Mouse (Mus musculus) MEL (cell line): ENCODE results near the gene Cep63. TPM values are rescaled to one million over a fixed set of nuclear protein-coding genes. Genes with fewer than 3 reads are reported as not detected.

Experiments used
- DNase-seq: peaks from one replicate; pipeline ENCODE4 v3.0.0; 2011; ENCODE audit warnings: low read depth, low spot score
- H3K27ac ChIP-seq: 2 replicates; pipeline ENCODE4 v1.5.1; 2012; ENCODE audit warnings: low read depth, mild to moderate bottlenecking, control low read depth, low read length, moderate library complexity; ENCODE audit not compliant: control insufficient read depth
- H3K27me3 ChIP-seq, 2 experiments: fragments of 150-350 bp in 1 of 2; sonication (generic) in 1 of 2; 2 replicates each; pipeline ENCODE4 v1.6.1; 2012; ENCODE audit warnings: low read length in 2 of 2, mild to moderate bottlenecking in 2 of 2, improper control_type of control experiment in 1 of 2, moderate library complexity in 1 of 2; ENCODE audit not compliant: insufficient read depth in 2 of 2, control insufficient read depth in 1 of 2
- H3K36me3 ChIP-seq, 2 experiments: 2 replicates each; pipeline ENCODE4 v1.6.1; 2012 to 2014; ENCODE audit warnings: low read length in 2 of 2, improper control_type of control experiment in 1 of 2, inconsistent platforms in 1 of 2, mild to moderate bottlenecking in 1 of 2; ENCODE audit not compliant: insufficient read depth in 2 of 2, control insufficient read depth in 1 of 2
- H3K4me1 ChIP-seq, 2 experiments: fragments of 150-350 bp in 1 of 2; sonication (generic) in 1 of 2; 2 replicates each; pipeline ENCODE4 v1.6.1; 2012; ENCODE audit warnings: low read length in 2 of 2, improper control_type of control experiment in 1 of 2, mild to moderate bottlenecking in 1 of 2; ENCODE audit not compliant: insufficient read depth in 2 of 2, control insufficient read depth in 1 of 2
- H3K4me3 ChIP-seq, 2 experiments: fragments of 150-350 bp in 1 of 2; sonication (generic) in 1 of 2; 2 replicates each; pipeline ENCODE4 v1.5.1; 2012; ENCODE audit warnings: low read depth in 2 of 2, low read length in 2 of 2, mild to moderate bottlenecking in 2 of 2, moderate library complexity in 2 of 2, control low read depth in 1 of 2, improper control_type of control experiment in 1 of 2; ENCODE audit not compliant: control insufficient read depth in 1 of 2, insufficient read depth in 1 of 2
- H3K79me2 ChIP-seq: 2 replicates; pipeline ENCODE4 v1.6.1; 2012; ENCODE audit warnings: mild to moderate bottlenecking, low read length, moderate library complexity; ENCODE audit not compliant: control insufficient read depth, poor library complexity, insufficient read depth
- H3K9ac ChIP-seq: 2 replicates; pipeline ENCODE4 v1.6.1; 2012; ENCODE audit warnings: low read depth, mild to moderate bottlenecking, control low read depth, low read length, moderate library complexity; ENCODE audit not compliant: control insufficient read depth, poor library complexity, severe bottlenecking
- H3K9me3 ChIP-seq: fragments of 150-350 bp; sonication (generic); replicated peaks from 2 replicates; pipeline ENCODE4 v1.6.1; 2012; ENCODE audit warnings: mild to moderate bottlenecking, low read length, improper control_type of control experiment, moderate library complexity; ENCODE audit not compliant: insufficient read depth
- BHLHE40 ChIP-seq: IDR thresholded peaks from 2 replicates; pipeline ENCODE4 v1.6.1; 2012; ENCODE audit warnings: low read depth, mild to moderate bottlenecking, inconsistent platforms, low read length, improper control_type of control experiment, borderline replicate concordance
- CHD1 ChIP-seq: IDR thresholded peaks from 2 replicates; pipeline ENCODE4 v1.6.1; 2012; ENCODE audit warnings: low read depth, mild to moderate bottlenecking, inconsistent platforms, low read length, improper control_type of control experiment
- ELF1 ChIP-seq: IDR thresholded peaks from 2 replicates; pipeline ENCODE4 v1.6.1; 2014; ENCODE audit warnings: low read depth, mild to moderate bottlenecking, inconsistent platforms, low read length, improper control_type of control experiment, moderate library complexity
- GABPA ChIP-seq: IDR thresholded peaks from 2 replicates; pipeline ENCODE4 v1.6.1; 2012; ENCODE audit warnings: low read depth, mild to moderate bottlenecking, inconsistent platforms, low read length, improper control_type of control experiment, moderate library complexity
- GATA1 ChIP-seq: IDR thresholded peaks from 2 replicates; pipeline ENCODE4 v1.6.1; 2011; ENCODE audit warnings: low read depth, low read length, improper control_type of control experiment
- HCFC1 ChIP-seq: IDR thresholded peaks from 2 replicates; pipeline ENCODE4 v1.6.1; 2012; ENCODE audit warnings: low read depth, mild to moderate bottlenecking, inconsistent platforms, low read length, improper control_type of control experiment, moderate library complexity
- MAX ChIP-seq: IDR thresholded peaks from 2 replicates; pipeline ENCODE4 v1.6.1; 2011; ENCODE audit warnings: low read length, improper control_type of control experiment
- MAZ ChIP-seq: IDR thresholded peaks from 2 replicates; pipeline ENCODE4 v1.6.1; 2012; ENCODE audit warnings: low read depth, mild to moderate bottlenecking, inconsistent platforms, low read length, improper control_type of control experiment
- MYC ChIP-seq: IDR thresholded peaks from 2 replicates; pipeline ENCODE4 v1.6.1; 2011; ENCODE audit warnings: low read depth, mild to moderate bottlenecking, low read length, improper control_type of control experiment, moderate library complexity
- NELFE ChIP-seq: IDR thresholded peaks from 2 replicates; pipeline ENCODE4 v1.6.1; 2011; ENCODE audit warnings: low read depth, low read length, improper control_type of control experiment
- NRF1 ChIP-seq: IDR thresholded peaks from 2 replicates; pipeline ENCODE4 v1.6.1; 2014; ENCODE audit warnings: low read depth, mild to moderate bottlenecking, inconsistent platforms, low read length, improper control_type of control experiment, moderate library complexity; ENCODE audit not compliant: poor library complexity, insufficient read depth, severe bottlenecking
- POLR2A ChIP-seq, 2 experiments: IDR thresholded peaks; 2 replicates each; pipeline ENCODE4 v1.6.1; 2011 to 2012; ENCODE audit warnings: low read length in 2 of 2, mild to moderate bottlenecking in 2 of 2, control low read depth in 1 of 2, improper control_type of control experiment in 1 of 2, low read depth in 1 of 2, moderate library complexity in 1 of 2; ENCODE audit not compliant: control insufficient read depth in 1 of 2, insufficient read depth in 1 of 2, poor library complexity in 1 of 2
- SIN3A ChIP-seq: IDR thresholded peaks from 2 replicates; pipeline ENCODE4 v1.6.1; 2012; ENCODE audit warnings: low read length, improper control_type of control experiment, inconsistent platforms
- TAL1 ChIP-seq: IDR thresholded peaks from 2 replicates; pipeline ENCODE4 v1.6.1; 2012; ENCODE audit warnings: mild to moderate bottlenecking, inconsistent platforms, low read length, moderate library complexity, mixed read lengths
- TBP ChIP-seq: IDR thresholded peaks from 2 replicates; pipeline ENCODE4 v1.8.0; 2011; ENCODE audit warnings: low read depth, low read length, improper control_type of control experiment
- TCF12 ChIP-seq: IDR thresholded peaks from 2 replicates; pipeline ENCODE4 v1.6.1; 2014; ENCODE audit warnings: low read depth, mild to moderate bottlenecking, inconsistent platforms, low read length, improper control_type of control experiment, moderate library complexity
- UBTF ChIP-seq: IDR thresholded peaks from 2 replicates; pipeline ENCODE4 v1.6.1; 2012; ENCODE audit warnings: low read depth, mild to moderate bottlenecking, inconsistent platforms, low read length, improper control_type of control experiment, moderate library complexity, borderline replicate concordance; ENCODE audit not compliant: insufficient read depth
- USF2 ChIP-seq, 2 experiments: IDR thresholded peaks; 2 replicates each; pipeline ENCODE4 v1.6.1; 2011 to 2012; ENCODE audit warnings: improper control_type of control experiment in 2 of 2, low read length in 2 of 2, borderline replicate concordance in 1 of 2, inconsistent platforms in 1 of 2, low read depth in 1 of 2, mild to moderate bottlenecking in 1 of 2; ENCODE audit not compliant: insufficient read depth in 1 of 2
- ZMIZ1 ChIP-seq: IDR thresholded peaks from 2 replicates; pipeline ENCODE4 v1.6.1; 2012; ENCODE audit warnings: low read depth, mild to moderate bottlenecking, inconsistent platforms, low read length, improper control_type of control experiment, moderate library complexity
- polyA plus RNA-seq, 2 experiments: library from polyadenylated mRNA; stranded (reverse) in 1 of 2; unstranded in 1 of 2; fragments of >175 nt in 1 of 2; fragments of >200 nt in 1 of 2; gene quantifications; 2 replicates each; pipeline versions ENCODE4 v1.2.1 to v1.2.4; 2012; ENCODE audit warnings: low replicate concordance in 2 of 2, low read depth in 1 of 2; ENCODE audit not compliant: insufficient read length in 2 of 2, insufficient read depth in 1 of 2, missing spikeins in 1 of 2
- total RNA-seq: library from RNA; depleted of rRNA; stranded (reverse); fragments of 300-350 nt; gene quantifications from 2 replicates; pipeline ENCODE4 v1.2.3, GENCODE M21; 2012

Gene Cep63
- total and polyA plus RNA-seq, 3 experiments, result 9.6 to 14.6 TPM; not detected in 1

GRCm38 (mm10) chr9:102639510-102639909 is 13.2 kb upstream of the Cep63 start:
- H3K4me1 ChIP-seq, result peaks cover 0 to 2% of the 10 kb centered on the region in 2 experiments; a peak in 2 of 4 replicates
- H3K79me2 ChIP-seq, result no peaks in the 10 kb centered on the region
- H3K4me3 ChIP-seq, result peak overlapping the region; percentile 42 to 57
- no peaks in the 10 kb centered on the region; a peak in 1 of 4 replicates for H3K36me3 ChIP-seq
- no peak for TF ChIP-seq TAL1
- no peak for TF ChIP-seq MAX
- TF ChIP-seq MYC, result 0 out of 2 replicates have a peak, but pooled peaks have one; percentile 12
- peak in 1 of 2 experiments; percentile 59; a peak in 2 of 4 replicates for TF ChIP-seq POLR2A (IDR thresholded peaks at IDR 0.05; ENCODE audit: control insufficient read depth in 1 of 2, insufficient read depth in 1 of 2, low read depth in 1 of 2, low read length in 2 of 2, poor library complexity in 1 of 2)
- TF ChIP-seq ZMIZ1, result no peak
- TF ChIP-seq ELF1, result no peak
- peak; percentile 59 for TF ChIP-seq GATA1
- TF ChIP-seq GABPA, result no peak
- TF ChIP-seq HCFC1, result peak; percentile 44; the same call in 1 of the 2 replicates
- TF ChIP-seq NELFE, result 0 out of 2 replicates have a peak, but pooled peaks have one; percentile 31
- TF ChIP-seq USF2 (IDR thresholded peaks at IDR 0.05; ENCODE audit: borderline replicate concordance in 1 of 2, insufficient read depth in 1 of 2, low read depth in 1 of 2, low read length in 2 of 2), result no peak
- TF ChIP-seq SIN3A, result 0 out of 2 replicates have a peak, but pooled peaks have one; percentile 18
- no peak for TF ChIP-seq TBP
- peak overlapping the region; percentile 65 for H3K9ac ChIP-seq
- DNase-seq, result peak; percentile 65
- no peaks in the 10 kb centered on the region for H3K9me3 ChIP-seq
- no peak overlapping the region for H3K27ac ChIP-seq
- no peaks in the 10 kb centered on the region for H3K27me3 ChIP-seq

- TF ChIP-seq MAZ (no peak), GABPA (no peak)
- peaks cover 0 to 2% of the 10 kb centered on the region in 2 experiments; a peak in 2 of 4 replicates for H3K4me1 ChIP-seq
- no peaks in the 10 kb centered on the region for H3K79me2 ChIP-seq
- DNase-seq, result no peak
- H3K27ac ChIP-seq, result peak overlapping the region; percentile 3; the same call in 1 of the 2 replicates
- H3K36me3 ChIP-seq, result no peaks in the 10 kb centered on the region; a peak in 1 of 4 replicates
- H3K9ac ChIP-seq, result peak overlapping the region; percentile 13
- H3K27me3 ChIP-seq, result no peaks in the 10 kb centered on the region
- no peaks in the 10 kb centered on the region for H3K9me3 ChIP-seq
- H3K4me3 ChIP-seq, result peak overlapping the region in 1 of 2 experiments; percentile 53; a peak in 2 of 4 replicates
These were observed 12.6 kb upstream of the Cep63 start for GRCm38 (mm10) chr9:102638963-102639362.

- Histone ChIP-seq H3K9ac (no peak overlapping the region), H3K79me2 (no peaks in the 10 kb centered on the region), H3K4me3 (no peak overlapping the region), H3K4me1 (peaks cover 0 to 2% of the 10 kb centered on the region in 2 experiments; a peak in 2 of 4 replicates), H3K36me3 (no peaks in the 10 kb centered on the region; a peak in 1 of 4 replicates), H3K9me3 (no peaks in the 10 kb centered on the region), H3K27me3 (no peaks in the 10 kb centered on the region), H3K27ac (no peak overlapping the region)
- DNase-seq, result no peak
- TF ChIP-seq UBTF (no peak), SIN3A (no peak), NRF1 (no peak), GABPA (no peak), BHLHE40 (no peak), CHD1 (no peak), TCF12 (no peak), HCFC1 (no peak)
These were observed 10.8 kb upstream of the Cep63 start for GRCm38 (mm10) chr9:102637115-102637514.
